Comparison of ENCODE assay signal across 10 mouse cellular contexts in genomic region chr5:114575986-114576605, GRCm38 (mm10). TPM values are rescaled to one million over a fixed set of nuclear protein-coding genes. Genes with fewer than 3 reads are reported as not detected.
DNase-seq lines count a peak whose midpoint lies in the region; ATAC-seq and TF ChIP-seq lines count a peak whose summit lies in the region.
"Had no signal": no experiment of that assay in that cellular context is flagged by ENCODE, and none has a peak within 500 bp of the region (broad histone marks: within the 10 kb centered on the region; RNA-seq: fewer than 3 reads in every experiment).

No protein-coding gene starts in this region.

- peaks cover 54% of the 10 kb centered on the region for H3K27me3 ChIP-seq in forebrain, embryonic 10.5 days (ENCODE audit: poor library complexity, severe bottlenecking)
- no peaks in the 10 kb centered on the region for H3K27me3 ChIP-seq in forebrain, embryonic 11.5 days (ENCODE audit: control insufficient read depth, insufficient read depth, low read length)
- H3K27me3 ChIP-seq in stomach, postnatal 0 days (ENCODE audit: control insufficient read depth, insufficient read depth, low read length) = no peaks in the 10 kb centered on the region

- intact Hi-C loops in left cerebral cortex, postnatal 36 days (cut with DNase I) = no loop called here

- peak overlapping the region; percentile 73; the same call in 1 of the 2 replicates for H3K27ac ChIP-seq in forebrain, embryonic 10.5 days
- H3K27ac ChIP-seq in forebrain, embryonic 11.5 days (ENCODE audit: low read depth, low read length) = no peak overlapping the region
- H3K27ac ChIP-seq in stomach, postnatal 0 days (replicated peaks) = no peak overlapping the region

- no peak for ATAC-seq in forebrain, embryonic 11.5 days (replicated peaks; ENCODE audit: low FRiP score)
- ATAC-seq in stomach, postnatal 0 days (ENCODE audit: low FRiP score, low TSS enrichment) = no peak

- peaks cover 94% of the 10 kb centered on the region for H3K4me1 ChIP-seq in forebrain, embryonic 10.5 days
- H3K4me1 ChIP-seq in forebrain, embryonic 11.5 days (replicated peaks; ENCODE audit: control insufficient read depth, insufficient read depth, low read length) = peaks cover 48% of the 10 kb centered on the region
- peaks cover 3% of the 10 kb centered on the region for H3K4me1 ChIP-seq in stomach, postnatal 0 days (replicated peaks; ENCODE audit: control insufficient read depth, insufficient read depth)

- no peaks in the 10 kb centered on the region for H3K9me3 ChIP-seq in forebrain, embryonic 10.5 days
- H3K9me3 ChIP-seq in forebrain, embryonic 11.5 days (ENCODE audit: control insufficient read depth, low read length) = no peaks in the 10 kb centered on the region
- no peaks in the 10 kb centered on the region for H3K9me3 ChIP-seq in stomach, postnatal 0 days (ENCODE audit: control insufficient read depth, low read length)

- no peak for TF ChIP-seq EP300 in stomach, postnatal 0 days (optimal IDR thresholded peaks at IDR 0.05)

- H3K9ac ChIP-seq in forebrain, embryonic 11.5 days (ENCODE audit: low read length) = no peak overlapping the region
- no peak overlapping the region for H3K9ac ChIP-seq in stomach, postnatal 0 days (ENCODE audit: low read length)
- H3K9ac ChIP-seq: lung, embryonic 14.5 days had no signal

- WGBS in forebrain, embryonic 10.5 days = 93% methylated on average over 16 of the region's 16 CpGs
- 90% methylated on average over 16 of the region's 16 CpGs for WGBS in forebrain, embryonic 11.5 days
- 85% methylated on average over 16 of the region's 16 CpGs for WGBS in stomach, postnatal 0 days

- no peak overlapping the region for H3K4me3 ChIP-seq in forebrain, embryonic 10.5 days
- no peak overlapping the region for H3K4me3 ChIP-seq in forebrain, embryonic 11.5 days (ENCODE audit: low read depth, low read length)
- no peak overlapping the region for H3K4me3 ChIP-seq in stomach, postnatal 0 days (ENCODE audit: low read depth, low read length)

- no peak overlapping the region for H3K4me2 ChIP-seq in forebrain, embryonic 11.5 days (ENCODE audit: low read depth, low read length, severe bottlenecking)
- no peak overlapping the region for H3K4me2 ChIP-seq in stomach, postnatal 0 days (replicated peaks; ENCODE audit: low read depth)
- H3K4me2 ChIP-seq: lung, embryonic 14.5 days had no signal

- peaks cover 30% of the 10 kb centered on the region for H3K36me3 ChIP-seq in forebrain, embryonic 10.5 days (replicated peaks)
- no peaks in the 10 kb centered on the region for H3K36me3 ChIP-seq in forebrain, embryonic 11.5 days (ENCODE audit: control insufficient read depth, insufficient read depth, low read length)
- H3K36me3 ChIP-seq in stomach, postnatal 0 days (ENCODE audit: control insufficient read depth, insufficient read depth, low read length) = no peaks in the 10 kb centered on the region

- no peak for DNase-seq in forebrain, embryonic 10.5 days (ENCODE audit: extremely low spot score, low spot score)
- DNase-seq in forebrain, embryonic 11.5 days (ENCODE audit: low spot score) = no peak
- peak; percentile 78 for DNase-seq in right cerebral cortex, adult 18-20 months
- no peak for DNase-seq in right cerebral cortex, postnatal 4 days
- DNase-seq in left cerebral cortex, postnatal 36 days (ENCODE audit: low spot score in 2 of 2) = peak; percentile 59 to 61
- peak; percentile 83 for DNase-seq in telencephalon, adult 2 months (ENCODE audit: low read depth, low spot score)
- DNase-seq in stomach, postnatal 0 days (ENCODE audit: low spot score) = no peak
- DNase-seq in ovary, adult 18-20 months (ENCODE audit: low spot score) = no peak
- DNase-seq: kidney, adult 8-10 months; lung, embryonic 14.5 days had no signal

- TF ChIP-seq CTCF in stomach, postnatal 0 days (IDR thresholded peaks at IDR 0.05; ENCODE audit: low read depth) = no peak

RNA-seq across cellular contexts. Expression of gene Fam222a, which starts 8.3 kb away (rescaled TPM):
- polyA plus RNA-seq in forebrain, embryonic 10.5 days (2016; fragmentation: Nextera tagmentation; extraction: Ambion mirVana) = 3.9 and 4.1 TPM in 2 replicates
- 8.7 and 9.4 TPM in 2 replicates for polyA plus RNA-seq in forebrain, embryonic 11.5 days (2014; fragmentation: Nextera tagmentation; extraction: Ambion mirVana)
- total RNA-seq in left cerebral cortex, postnatal 36 days (2021) = 10 to 100 TPM in 1 of 2 experiments, 1 to 10 TPM in 1; 10.0 to 12.6 TPM
- polyA plus RNA-seq in stomach, postnatal 0 days (2015; fragmentation: Nextera tagmentation; extraction: Ambion mirVana) = 0.79 and 0.98 TPM in 2 replicates

Comparison
In these comparisons a context has a peak if more than half of its experiments do, and no peak if none do; other contexts are left out.
1. DNase-seq: peak in right cerebral cortex, adult 18-20 months (single experiment), left cerebral cortex, postnatal 36 days (2 of 2) and telencephalon, adult 2 months (single experiment); none in forebrain, embryonic 10.5 days (single experiment), forebrain, embryonic 11.5 days (single experiment), right cerebral cortex, postnatal 4 days (single experiment), stomach, postnatal 0 days (single experiment) and ovary, adult 18-20 months (single experiment).